Mouse (Mus musculus) heart, embryonic 15.5 days (tissue): ENCODE results near the gene Usp29. TPM values are rescaled to one million over a fixed set of nuclear protein-coding genes. Genes with fewer than 3 reads are reported as not detected.
A peak's percentile ranks its signal among the peaks of the same experiment; 100 is the strongest.
"Not testable (repeated sequence)": the region's sequence is repeated elsewhere in the genome, so short reads cannot be mapped to it uniquely, and the experiment has no call there.

Source experiments
- ATAC-seq: fragments of 200-750 bp; cut with Nextera tagmentation; replicated peaks from 2 replicates; pipeline ENCODE4 v1.8.0; 2017; ENCODE audit warnings: low read depth, moderate TSS enrichment; ENCODE audit not compliant: insufficient number of reproducible peaks, insufficient read depth, low FRiP score
- H3K27ac ChIP-seq: fragments of 300-500 bp; sonication (generic); 2 replicates; pipeline ENCODE4 v1.5.1; 2015; ENCODE audit warnings: mild to moderate bottlenecking, inconsistent platforms
- H3K27me3 ChIP-seq: fragments of 300-500 bp; sonication (generic); 2 replicates; pipeline ENCODE4 v1.6.1; 2015; ENCODE audit warnings: inconsistent platforms
- H3K36me3 ChIP-seq: fragments of 300-500 bp; sonication (generic); 2 replicates; pipeline ENCODE4 v1.6.1; 2015; ENCODE audit warnings: mild to moderate bottlenecking, inconsistent platforms
- H3K4me1 ChIP-seq: fragments of 300-500 bp; sonication (generic); replicated peaks from 2 replicates; pipeline ENCODE4 v1.6.1; 2015; ENCODE audit warnings: inconsistent platforms
- H3K4me2 ChIP-seq: fragments of 300-500 bp; sonication (generic); 2 replicates; pipeline ENCODE4 v1.6.1; 2015; ENCODE audit warnings: inconsistent platforms, mild to moderate bottlenecking, moderate library complexity
- H3K4me3 ChIP-seq: fragments of 300-500 bp; sonication (generic); 2 replicates; pipeline ENCODE4 v1.5.1; 2015; ENCODE audit warnings: mild to moderate bottlenecking, inconsistent platforms
- H3K9ac ChIP-seq: fragments of 300-500 bp; sonication (generic); 2 replicates; pipeline ENCODE4 v1.6.1; 2015; ENCODE audit warnings: mild to moderate bottlenecking, inconsistent platforms
- H3K9me3 ChIP-seq: fragments of 300-500 bp; sonication (generic); replicated peaks from 2 replicates; pipeline ENCODE4 v1.6.1; 2016; ENCODE audit warnings: inconsistent platforms
- WGBS: fragments of 180-500 bp; shearing (Covaris S2); methylation state at CpG from one replicate; pipeline ENCODE4 v1.1.7; 2015; ENCODE audit warnings: mixed read lengths; 5-methylcytosine and 5-hydroxymethylcytosine counted together
- microRNA counts: library from miRNA; unstranded; fragments of <30 nt; microRNA quantifications from one replicate; lab custom pipeline; 2016
- microRNA-seq: library from miRNA; unstranded; fragments of <30 nt; microRNA quantifications from one replicate; pipeline ENCODE4, GENCODE M21; 2016
- polyA plus RNA-seq: library from polyadenylated mRNA; unstranded; fragments of >200 nt; fragmentation: Nextera tagmentation; extraction: Ambion mirVana; gene quantifications from 2 replicates; pipeline ENCODE4 v1.2.1, GENCODE M21; 2015

Gene Usp29
- polyA plus RNA-seq, 1 experiment from 2014 or later, result 5.6 TPM

DNA sequence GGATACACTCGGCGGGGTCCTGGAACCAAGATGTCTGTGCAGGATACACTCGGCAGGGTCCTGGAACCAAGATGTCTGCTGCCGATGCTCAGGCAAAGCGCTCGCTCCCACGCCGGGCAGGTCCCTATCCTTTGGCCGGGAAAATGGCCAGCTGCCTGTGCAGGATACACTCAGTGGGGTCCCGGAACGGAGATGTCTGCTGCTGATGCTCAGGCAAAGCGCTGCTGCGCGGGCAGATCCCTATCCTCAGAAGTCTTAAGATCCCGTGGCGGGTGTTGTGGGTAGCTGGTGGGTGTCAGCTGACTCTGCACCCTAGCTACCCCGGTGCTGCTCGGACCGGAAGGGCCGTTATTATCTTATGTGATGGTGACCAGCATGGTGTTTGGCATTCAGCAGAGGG is 217.7 kb downstream of the Usp29 start:
- H3K4me1 ChIP-seq, H3K9ac ChIP-seq, H3K4me3 ChIP-seq, H3K27me3 ChIP-seq, ATAC-seq, H3K4me2 ChIP-seq, H3K27ac ChIP-seq, H3K9me3 ChIP-seq, H3K36me3 ChIP-seq: not testable (repeated sequence)
- 83% methylated on average over 20 of the region's 20 CpGs for WGBS

DNA sequence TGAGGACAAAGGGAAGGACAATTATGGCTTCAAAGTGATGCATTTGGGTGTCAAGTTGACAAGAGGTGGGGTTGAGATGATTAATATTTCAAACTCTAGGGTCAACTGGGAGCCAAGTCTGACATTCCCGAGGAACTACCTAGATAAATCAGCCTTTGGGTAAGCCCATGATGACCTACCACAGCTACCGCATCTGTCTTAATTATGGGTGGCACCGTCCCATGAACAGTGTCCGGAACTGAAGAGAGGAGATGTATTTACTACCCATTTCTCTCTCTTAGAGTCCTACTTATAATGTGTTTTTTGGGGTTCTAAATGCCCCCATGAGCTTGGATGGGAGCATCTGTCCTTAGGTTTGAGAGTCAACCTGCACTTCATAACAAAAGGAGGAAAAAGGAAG is 226.2 kb downstream of the Usp29 start:
- WGBS, result 75% methylated on average over 4 of the region's 4 CpGs
- no peaks in the 10 kb centered on the region for H3K9me3 ChIP-seq
- H3K4me3 ChIP-seq, result no peak overlapping the region
- no peak overlapping the region for H3K9ac ChIP-seq
- no peaks in the 10 kb centered on the region for H3K27me3 ChIP-seq
- no peaks in the 10 kb centered on the region for H3K4me1 ChIP-seq
- no peak overlapping the region for H3K4me2 ChIP-seq
- H3K27ac ChIP-seq, result no peak overlapping the region
- H3K36me3 ChIP-seq, result no peaks in the 10 kb centered on the region
- ATAC-seq, result no peak

DNA sequence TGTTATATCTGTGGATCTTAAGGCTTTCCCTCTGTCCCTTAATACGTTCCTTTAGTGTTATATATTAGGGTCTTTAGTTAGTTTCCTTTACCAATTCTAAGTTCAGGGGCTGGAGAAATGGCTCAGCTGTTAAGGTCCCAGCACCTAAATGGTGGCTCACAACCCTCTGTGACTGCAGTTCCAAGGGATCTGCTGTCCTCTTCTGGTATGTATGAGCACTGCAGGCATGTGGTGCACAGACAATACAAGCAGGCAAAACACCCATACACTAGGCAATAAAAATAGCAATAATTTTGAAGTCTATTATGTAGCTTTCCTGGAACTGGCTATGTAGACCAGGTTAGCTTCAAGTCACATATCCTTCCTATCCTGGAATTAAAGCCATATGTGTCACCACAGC is 228.2 kb downstream of the Usp29 start:
- Histone ChIP-seq H3K27me3 (no peaks in the 10 kb centered on the region), H3K27ac (no peak overlapping the region), H3K9me3 (no peaks in the 10 kb centered on the region), H3K4me2 (no peak overlapping the region), H3K36me3 (no peaks in the 10 kb centered on the region), H3K9ac (no peak overlapping the region), H3K4me1 (no peaks in the 10 kb centered on the region), H3K4me3 (no peak overlapping the region)
- 83% methylated on average over 1 of the region's 1 CpGs for WGBS
- no peak for ATAC-seq

DNA sequence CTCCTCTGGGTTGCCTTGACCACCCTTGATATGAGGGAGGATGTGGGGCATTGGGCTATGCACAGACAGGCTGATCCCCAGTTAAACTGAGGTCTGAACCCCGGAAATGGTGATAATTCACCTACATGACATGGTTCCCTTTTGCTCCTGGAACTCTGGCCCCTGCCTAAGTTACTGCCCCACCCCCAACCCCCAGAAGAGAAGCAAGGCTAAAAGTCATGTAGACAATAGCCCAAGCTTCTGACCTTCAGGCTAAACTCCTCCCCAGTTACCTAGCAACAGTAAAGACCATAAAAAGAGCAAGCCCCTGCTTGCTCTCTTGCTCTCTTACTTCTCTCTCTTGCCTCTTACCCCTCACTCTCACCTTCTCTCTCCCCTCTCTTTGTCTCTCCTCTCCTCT is 243.2 kb downstream of the Usp29 start:
- WGBS, result 76% methylated on average over 1 of the region's 1 CpGs
- H3K9me3 ChIP-seq, result no peaks in the 10 kb centered on the region
- H3K4me2 ChIP-seq, result no peak overlapping the region
- ATAC-seq, result no peak
- H3K9ac ChIP-seq, result no peak overlapping the region
- no peak overlapping the region for H3K4me3 ChIP-seq
- H3K36me3 ChIP-seq, result no peaks in the 10 kb centered on the region
- no peaks in the 10 kb centered on the region for H3K27me3 ChIP-seq
- H3K4me1 ChIP-seq, result no peaks in the 10 kb centered on the region
- no peak overlapping the region for H3K27ac ChIP-seq

DNA sequence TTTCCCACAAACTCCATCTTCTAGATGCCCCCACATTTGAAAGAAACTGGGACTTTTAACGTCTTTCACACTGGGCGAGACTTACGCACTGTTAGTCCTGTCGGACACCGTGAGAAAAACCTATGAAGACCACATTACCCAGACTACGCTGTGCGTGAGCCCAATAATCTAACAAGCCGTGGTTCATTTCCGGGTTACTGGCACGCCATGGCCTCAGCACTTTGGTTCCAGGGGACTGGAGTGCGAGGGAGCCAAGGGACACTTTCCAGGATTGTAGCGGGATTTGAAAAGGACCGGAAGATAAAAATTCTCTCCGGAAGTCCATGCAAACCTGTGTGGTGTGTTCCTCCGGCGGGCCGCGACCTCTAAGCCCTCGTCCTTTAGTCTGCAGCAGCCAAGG is 246.5 kb downstream of the Usp29 start:
- no peaks in the 10 kb centered on the region for H3K9me3 ChIP-seq
- no peaks in the 10 kb centered on the region for H3K36me3 ChIP-seq
- no peak overlapping the region for H3K27ac ChIP-seq
- H3K27me3 ChIP-seq, result no peaks in the 10 kb centered on the region
- no peak overlapping the region for H3K4me3 ChIP-seq
- H3K4me1 ChIP-seq, result no peaks in the 10 kb centered on the region
- H3K4me2 ChIP-seq, result no peak overlapping the region
- H3K9ac ChIP-seq, result no peak overlapping the region
- WGBS, result 87% methylated on average over 19 of the region's 19 CpGs
- ATAC-seq, result no peak

DNA sequence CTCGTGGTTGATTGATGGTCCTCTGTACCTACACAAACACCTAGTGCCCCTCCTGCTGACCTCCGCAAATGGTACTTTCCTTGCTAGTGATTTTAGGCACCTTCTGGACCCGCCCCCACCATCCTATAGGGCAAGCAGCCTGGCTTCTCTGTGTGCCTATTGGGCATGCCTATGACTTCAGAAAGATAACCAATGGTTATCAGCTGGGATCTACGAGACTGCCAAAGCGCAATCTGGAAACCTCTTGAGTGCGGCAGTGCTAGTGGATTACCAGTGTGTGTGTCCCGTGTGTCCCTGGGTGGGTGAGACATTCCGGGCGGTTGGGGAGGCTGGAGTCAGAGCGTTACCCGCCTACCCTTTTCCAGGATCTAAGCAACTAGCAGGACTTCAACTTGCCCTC is 264.9 kb downstream of the Usp29 start, which contains the start of gene Aurkc:
Gene Aurkc (plus strand): TSS at position 50 of the 400 bp plus-strand sequence.
- not testable (repeated sequence) for H3K36me3 ChIP-seq, H3K4me1 ChIP-seq, H3K9me3 ChIP-seq, H3K4me2 ChIP-seq, H3K27ac ChIP-seq, H3K27me3 ChIP-seq, ATAC-seq, H3K9ac ChIP-seq, H3K4me3 ChIP-seq
- WGBS, result 70% methylated on average over 11 of the region's 11 CpGs

DNA sequence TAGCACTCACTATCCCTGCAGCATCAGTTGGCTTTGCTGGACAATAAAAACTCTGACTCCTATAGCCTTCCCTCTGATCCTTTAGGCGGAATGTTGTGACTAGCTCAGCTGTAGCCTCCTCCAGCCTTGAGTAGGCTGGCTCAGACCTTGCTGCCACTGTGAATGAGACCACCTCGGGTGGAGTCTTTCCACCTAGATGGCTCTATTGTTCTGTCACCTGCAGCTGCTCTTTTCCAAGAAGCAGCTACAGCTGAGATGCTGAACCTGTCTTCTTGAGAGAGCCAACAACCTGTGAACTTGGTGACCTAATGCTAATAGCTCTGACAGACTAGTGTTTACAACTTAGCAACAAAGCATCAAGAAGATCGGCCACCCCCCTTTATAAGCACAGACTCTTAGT is 268.5 kb downstream of the Usp29 start:
- not testable (repeated sequence) for H3K4me2 ChIP-seq, H3K4me1 ChIP-seq, H3K9ac ChIP-seq, H3K27ac ChIP-seq, H3K36me3 ChIP-seq, H3K4me3 ChIP-seq, ATAC-seq, H3K9me3 ChIP-seq, H3K27me3 ChIP-seq
- WGBS, result 57% methylated on average over 3 of the region's 3 CpGs

DNA sequence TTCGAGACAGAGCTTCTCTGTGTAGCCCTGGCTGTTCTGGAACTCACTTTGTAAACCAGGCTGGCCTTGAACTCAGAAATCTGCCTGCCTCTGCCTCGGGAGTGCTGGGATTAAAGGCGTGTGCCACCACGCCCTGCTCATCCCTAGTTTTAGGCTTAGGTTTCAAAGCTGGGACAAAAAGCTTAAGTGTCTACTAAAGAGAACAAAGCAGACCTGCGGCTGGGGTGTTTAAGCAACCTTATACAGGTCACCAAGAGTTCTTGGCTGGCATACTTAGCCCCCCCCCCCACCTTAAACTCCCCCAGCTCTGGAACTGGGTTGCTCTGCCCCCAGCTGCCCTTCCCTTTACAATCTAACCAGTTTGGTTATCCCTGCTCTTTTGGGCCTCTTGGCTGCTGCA is 275.1 kb downstream of the Usp29 start:
- not testable (repeated sequence) for H3K9me3 ChIP-seq, H3K4me2 ChIP-seq, H3K9ac ChIP-seq, H3K27ac ChIP-seq, ATAC-seq, H3K4me3 ChIP-seq, H3K4me1 ChIP-seq, H3K27me3 ChIP-seq, H3K36me3 ChIP-seq
- WGBS, result 67% methylated on average over 5 of the region's 5 CpGs

MicroRNAs encoded within 50 kb of the gene (microRNA counts, 519-probe panel; counts per million panel counts)
- microRNA mmu-miR-3099 (lab: Ali Mortazavi, UCI), result not detected

Small RNA genes lying within 50 kb of the gene (microRNA-seq; reads per million reads assigned to microRNA genes)
- 38.7 reads per million, percentile 38 among the genes with 10 or more reads in this experiment for gene Mir3099

Other genes starting within 250 kb of the Usp29 start
- gene Olfr5, start 243.6 kb upstream of the Usp29 start, polyA plus RNA-seq, result not detected in 2 replicates
- not detected in 2 replicates for gene Olfr1347, start 230.8 kb upstream of the Usp29 start, polyA plus RNA-seq
- gene Olfr1348, start 221.8 kb upstream of the Usp29 start, polyA plus RNA-seq, result not detected in 2 replicates
- gene Olfr1349, start 207.6 kb upstream of the Usp29 start, polyA plus RNA-seq, result not detected in 2 replicates
- gene Olfr1350, start 165.7 kb upstream of the Usp29 start, polyA plus RNA-seq, result not detected in 2 replicates
- gene Zim1, start 34.1 kb upstream of the Usp29 start, polyA plus RNA-seq, result 5.8 and 10.4 TPM in 2 replicates
- gene Peg3, start 147 bp upstream of the Usp29 start, polyA plus RNA-seq, result 82.4 and 108 TPM in 2 replicates